Mouse (Mus musculus): ENCODE measurements around the gene Cstb. TPM values are rescaled to one million over a fixed set of nuclear protein-coding genes. Genes with fewer than 3 reads are reported as not detected.
"Not testable (repeated sequence)": the region's sequence is repeated elsewhere in the genome, so short reads cannot be mapped to it uniquely, and the experiment has no call there.

Cstb gene
- total RNA-seq, 2 experiments from 2014 or later = 33.8 to 37.4 TPM

GRCm38 (mm10) chr10:78412319-78413151 lies 12.9 kb upstream of the Cstb start, which contains the start of gene Rrp1:
Gene Rrp1, minus strand, starts transcription at chr10:78413043.
- intact Hi-C loops (cut with DNase I) = no loop called here
- DNase-seq (ENCODE audit: extremely low spot score in 1 of 2, low spot score in 2 of 2) = peak; percentile 95 to 96

- no peak for DNase-seq (ENCODE audit: extremely low spot score in 1 of 2, low spot score in 2 of 2)
- intact Hi-C loops (cut with DNase I) = no loop called here
Measured at GRCm38 (mm10) chr10:78413152-78413520, 12.3 kb upstream of the Cstb start.

- DNase-seq (ENCODE audit: extremely low spot score in 1 of 2, low spot score in 2 of 2); intact Hi-C loops (cut with DNase I): not testable (repeated sequence)
Measured at GRCm38 (mm10) chr10:78414936-78415335, 10.5 kb upstream of the Cstb start.

GRCm38 (mm10) chr10:78417888-78418287 lies 7.6 kb upstream of the Cstb start:
- intact Hi-C loops (cut with DNase I) = no loop called here
- DNase-seq (ENCODE audit: extremely low spot score in 1 of 2, low spot score in 2 of 2) = no peak

GRCm38 (mm10) chr10:78418791-78419190 lies 6.7 kb upstream of the Cstb start:
- DNase-seq (ENCODE audit: extremely low spot score in 1 of 2, low spot score in 2 of 2) = no peak
- intact Hi-C loops (cut with DNase I) = no loop called here

- intact Hi-C loops (cut with DNase I) = no loop called here
- no peak for DNase-seq (ENCODE audit: extremely low spot score in 1 of 2, low spot score in 2 of 2)
Measured at GRCm38 (mm10) chr10:78420929-78421328, 4.5 kb upstream of the Cstb start.

- intact Hi-C loops (cut with DNase I) = no loop called here
Measured at GRCm38 (mm10) chr10:78422614-78423013, 2.9 kb upstream of the Cstb start.

GRCm38 (mm10) chr10:78426117-78426735 lies 757 bp downstream of the Cstb start:
- DNase-seq (ENCODE audit: extremely low spot score in 1 of 2, low spot score in 2 of 2) = no peak
- intact Hi-C loops (cut with DNase I) = no loop called here

More at GRCm38 (mm10) chr10:78422614-78423013, 2.9 kb upstream of the Cstb start:
- no peak for DNase-seq (ENCODE audit: extremely low spot score in 1 of 2, low spot score in 2 of 2)

GRCm38 (mm10) chr10:78428070-78428469 lies 2.6 kb downstream of the Cstb start:
- DNase-seq (ENCODE audit: extremely low spot score in 1 of 2, low spot score in 2 of 2) = no peak
- intact Hi-C loops (cut with DNase I) = no loop called here

- intact Hi-C loops (cut with DNase I) = no loop called here
Measured at GRCm38 (mm10) chr10:78429180-78429579, 3.7 kb downstream of the Cstb start.

GRCm38 (mm10) chr10:78429776-78430175 lies 4.3 kb downstream of the Cstb start:
- DNase-seq (ENCODE audit: extremely low spot score in 1 of 2, low spot score in 2 of 2) = no peak
- intact Hi-C loops (cut with DNase I) = no loop called here

More at GRCm38 (mm10) chr10:78429180-78429579, 3.7 kb downstream of the Cstb start:
- DNase-seq (ENCODE audit: extremely low spot score in 1 of 2, low spot score in 2 of 2) = no peak

GRCm38 (mm10) chr10:78432853-78433252 lies 7.4 kb downstream of the Cstb start:
- no peak for DNase-seq (ENCODE audit: extremely low spot score in 1 of 2, low spot score in 2 of 2)
- intact Hi-C loops (cut with DNase I) = no loop called here

GRCm38 (mm10) chr10:78438094-78438493 lies 12.6 kb downstream of the Cstb start:
- intact Hi-C loops (cut with DNase I) = no loop called here

GRCm38 (mm10) chr10:78439550-78439949 lies 14.1 kb downstream of the Cstb start:
- intact Hi-C loops (cut with DNase I) = no loop called here

More at GRCm38 (mm10) chr10:78438094-78438493, 12.6 kb downstream of the Cstb start:
- peak; percentile 58 to 84 for DNase-seq (ENCODE audit: extremely low spot score in 1 of 2, low spot score in 2 of 2)

GRCm38 (mm10) chr10:78439990-78440389 lies 14.5 kb downstream of the Cstb start:
- intact Hi-C loops (cut with DNase I) = no loop called here
- no peak for DNase-seq (ENCODE audit: extremely low spot score in 1 of 2, low spot score in 2 of 2)

More at GRCm38 (mm10) chr10:78439550-78439949, 14.1 kb downstream of the Cstb start:
- peak in 1 of 2 experiments; percentile 53 for DNase-seq (ENCODE audit: extremely low spot score in 1 of 2, low spot score in 2 of 2)

GRCm38 (mm10) chr10:78440812-78441211 lies 15.3 kb downstream of the Cstb start:
- peak in 1 of 2 experiments; percentile 40 for DNase-seq (ENCODE audit: extremely low spot score in 1 of 2, low spot score in 2 of 2)
- intact Hi-C loops (cut with DNase I) = no loop called here

- no peak for DNase-seq (ENCODE audit: extremely low spot score in 1 of 2, low spot score in 2 of 2)
- intact Hi-C loops (cut with DNase I) = no loop called here
Measured at GRCm38 (mm10) chr10:78441606-78442005, 16.1 kb downstream of the Cstb start.

GRCm38 (mm10) chr10:78442292-78442691 lies 16.8 kb downstream of the Cstb start:
- DNase-seq (ENCODE audit: extremely low spot score in 1 of 2, low spot score in 2 of 2) = no peak
- intact Hi-C loops (cut with DNase I) = no loop called here

- intact Hi-C loops (cut with DNase I) = no loop called here
- no peak for DNase-seq (ENCODE audit: extremely low spot score in 1 of 2, low spot score in 2 of 2)
Measured at GRCm38 (mm10) chr10:78446195-78446594, 20.7 kb downstream of the Cstb start.

- intact Hi-C loops (cut with DNase I) = no loop called here
- no peak for DNase-seq (ENCODE audit: extremely low spot score in 1 of 2, low spot score in 2 of 2)
Measured at GRCm38 (mm10) chr10:78447396-78447795, 21.9 kb downstream of the Cstb start.
